Mouse (Mus musculus): ENCODE data around the gene Casc3.

GRCm38 (mm10) chr11:98787229-98787628 lies 17.5 kb upstream of the Casc3 start:
- TF ChIP-seq CTCF (IDR thresholded peaks at IDR 0.05; ENCODE audit: low read depth) (no peak), EP300 (IDR thresholded peaks at IDR 0.05; ENCODE audit: low read depth) (no peak)

All from liver, postnatal 0 days (tissue).